Mouse (Mus musculus) ES-E14 (cell line): ENCODE results near the gene Yjefn3.

Experiments
- CHD2 ChIP-seq: IDR thresholded peaks from 2 replicates; pipeline ENCODE4 v1.6.1; 2014; ENCODE audit warnings: mild to moderate bottlenecking, low read depth, low read length, inconsistent platforms
- HCFC1 ChIP-seq: IDR thresholded peaks from 2 replicates; pipeline ENCODE4 v1.6.1; 2012; ENCODE audit warnings: low read length, inconsistent platforms, borderline replicate concordance; ENCODE audit not compliant: insufficient read depth
- MAFK ChIP-seq: IDR thresholded peaks from 2 replicates; pipeline ENCODE4 v1.6.1; 2014; ENCODE audit warnings: mild to moderate bottlenecking, low read depth, low read length, inconsistent platforms; ENCODE audit not compliant: insufficient read depth
- ZC3H11A ChIP-seq: IDR thresholded peaks from 2 replicates; pipeline ENCODE4 v1.6.1; 2012; ENCODE audit warnings: low read depth, mild to moderate bottlenecking, inconsistent platforms, low read length, borderline replicate concordance

GRCm38 (mm10) chr8:69887289-69888243 is 14.9 kb downstream of the Yjefn3 start, which contains the start of gene Cilp2:
- no peak for TF ChIP-seq CHD2
- TF ChIP-seq MAFK = no peak
- no peak for TF ChIP-seq HCFC1
- no peak for TF ChIP-seq ZC3H11A
